Mouse (Mus musculus) CH12.LX (cell line): ENCODE results near the gene Grip1. TPM values are rescaled to one million over a fixed set of nuclear protein-coding genes. Genes with fewer than 3 reads are reported as not detected.

Experiments
- DNase-seq: peaks from one replicate; pipeline ENCODE4 v3.0.0-alpha.2; 2013; ENCODE audit errors: extremely low read depth
- H3K27ac ChIP-seq: 2 replicates; pipeline ENCODE4 v1.5.1; 2012; ENCODE audit warnings: low read depth, mild to moderate bottlenecking, control low read depth, moderate library complexity; ENCODE audit not compliant: insufficient read depth
- H3K27me3 ChIP-seq: replicated peaks from 2 replicates; pipeline ENCODE3; 2012; ENCODE audit warnings: inconsistent platforms
- H3K36me3 ChIP-seq, 2 experiments: replicated peaks in 1 of 2; 2 replicates each; pipeline versions ENCODE3 to v1.6.1; 2012; ENCODE audit warnings: inconsistent platforms in 1 of 2, low read length in 1 of 2, mild to moderate bottlenecking in 1 of 2, mixed read lengths in 1 of 2, moderate library complexity in 1 of 2; ENCODE audit not compliant: control insufficient read depth in 1 of 2, insufficient read depth in 1 of 2
- H3K4me1 ChIP-seq, 2 experiments: 2 replicates each; pipeline ENCODE4 v1.6.1; 2012; ENCODE audit warnings: inconsistent platforms in 1 of 2, moderate library complexity in 1 of 2; ENCODE audit not compliant: insufficient read depth in 2 of 2, control insufficient read depth in 1 of 2
- H3K4me2 ChIP-seq: 2 replicates; pipeline ENCODE4 v1.6.1; 2012; ENCODE audit warnings: low read depth, mild to moderate bottlenecking, control low read depth; ENCODE audit not compliant: poor library complexity, insufficient read depth, severe bottlenecking
- H3K4me3 ChIP-seq, 3 experiments: fragments of 150-350 bp in 1 of 3; sonication (generic) in 1 of 3; replicated peaks in 1 of 3; 2 replicates each; pipeline versions ENCODE3 to v1.5.1; 2011 to 2012; ENCODE audit warnings: low read depth in 2 of 3, low read length in 2 of 3, mild to moderate bottlenecking in 2 of 3, moderate library complexity in 2 of 3, control low read depth in 1 of 3, improper control_type of control experiment in 1 of 3, inconsistent platforms in 1 of 3, mixed read lengths in 1 of 3; ENCODE audit not compliant: poor library complexity in 1 of 3
- H3K79me2 ChIP-seq: replicated peaks from 2 replicates; pipeline ENCODE4 v1.6.1; 2012; ENCODE audit warnings: mild to moderate bottlenecking, moderate library complexity; ENCODE audit not compliant: control insufficient read depth, poor library complexity, insufficient read depth, severe bottlenecking; ENCODE audit errors: extremely low read depth
- H3K9ac ChIP-seq: 2 replicates; pipeline ENCODE4 v1.6.1; 2012; ENCODE audit warnings: low read depth, mild to moderate bottlenecking, control low read depth, moderate library complexity; ENCODE audit not compliant: insufficient read depth
- H3K9me3 ChIP-seq: replicated peaks from 2 replicates; pipeline ENCODE3; 2012; ENCODE audit warnings: low read length, inconsistent platforms, mixed read lengths
- CHD1 ChIP-seq: IDR thresholded peaks from 2 replicates; pipeline ENCODE4 v1.6.1; 2012; ENCODE audit warnings: low read depth, low read length, improper control_type of control experiment, inconsistent platforms
- CHD2 ChIP-seq: IDR thresholded peaks from 2 replicates; pipeline ENCODE4 v1.6.1; 2011; ENCODE audit warnings: low read length, improper control_type of control experiment
- CTCF ChIP-seq, 2 experiments: IDR thresholded peaks in 1 of 2; conservative IDR thresholded peaks in 1 of 2; 2 replicates each; pipeline ENCODE4 v1.5.1; 2011 to 2012; ENCODE audit warnings: low read depth in 2 of 2, low read length in 2 of 2, improper control_type of control experiment in 1 of 2, inconsistent platforms in 1 of 2, mild to moderate bottlenecking in 1 of 2, moderate library complexity in 1 of 2
- GABPA ChIP-seq: IDR thresholded peaks from 2 replicates; pipeline ENCODE4 v1.6.1; 2012; ENCODE audit warnings: low read depth, low read length, improper control_type of control experiment, inconsistent platforms; ENCODE audit not compliant: insufficient replicate concordance
- IRF4 ChIP-seq: IDR thresholded peaks from 2 replicates; pipeline ENCODE4 v1.6.1; 2014; ENCODE audit warnings: low read depth, mild to moderate bottlenecking, inconsistent platforms, low read length, improper control_type of control experiment
- JUN ChIP-seq: IDR thresholded peaks from 2 replicates; pipeline ENCODE4 v1.6.1; 2011; ENCODE audit warnings: low read depth, mild to moderate bottlenecking, low read length, improper control_type of control experiment, moderate library complexity; ENCODE audit not compliant: insufficient read depth
- JUND ChIP-seq: conservative IDR thresholded peaks from 2 replicates; pipeline ENCODE4 v1.6.1; 2011; ENCODE audit warnings: low read depth, low read length, improper control_type of control experiment
- KAT2A ChIP-seq: IDR thresholded peaks from 2 replicates; pipeline ENCODE4 v1.6.1; 2012; ENCODE audit warnings: low read length, improper control_type of control experiment, inconsistent platforms; ENCODE audit not compliant: insufficient replicate concordance
- MAX ChIP-seq: IDR thresholded peaks from 2 replicates; pipeline ENCODE4 v1.6.1; 2011; ENCODE audit warnings: low read length, improper control_type of control experiment
- MEF2A ChIP-seq: IDR thresholded peaks from 2 replicates; pipeline ENCODE4 v1.6.1; 2014; ENCODE audit warnings: low read depth, mild to moderate bottlenecking, inconsistent platforms, low read length, improper control_type of control experiment, borderline replicate concordance
- NELFE ChIP-seq: IDR thresholded peaks from 2 replicates; pipeline ENCODE4 v1.6.1; 2011; ENCODE audit warnings: low read depth, low read length, improper control_type of control experiment
- POLR2A ChIP-seq: IDR thresholded peaks from 2 replicates; pipeline ENCODE4 v1.6.1; 2011; ENCODE audit warnings: low read depth, mild to moderate bottlenecking, improper control_type of control experiment, low read length
- POLR2AphosphoS2 ChIP-seq: IDR thresholded peaks from 2 replicates; pipeline ENCODE4 v1.6.1; 2011; ENCODE audit warnings: low read depth, low read length, improper control_type of control experiment
- RCOR1 ChIP-seq: conservative IDR thresholded peaks from 2 replicates; pipeline ENCODE4 v1.6.1; 2012; ENCODE audit warnings: low read depth, mild to moderate bottlenecking, inconsistent platforms, low read length, improper control_type of control experiment
- TBP ChIP-seq: conservative IDR thresholded peaks from 2 replicates; pipeline ENCODE4 v1.6.1; 2011; ENCODE audit warnings: low read depth, low read length, improper control_type of control experiment
- UBTF ChIP-seq: IDR thresholded peaks from 2 replicates; pipeline ENCODE4 v1.6.1; 2012; ENCODE audit warnings: low read depth, mild to moderate bottlenecking, inconsistent platforms, low read length, improper control_type of control experiment, moderate library complexity
- USF2 ChIP-seq: conservative IDR thresholded peaks from 2 replicates; pipeline ENCODE4 v1.6.1; 2011; ENCODE audit warnings: low read depth, low read length, improper control_type of control experiment
- ZC3H11A ChIP-seq: IDR thresholded peaks from 2 replicates; pipeline ENCODE4 v1.6.1; 2012; ENCODE audit warnings: low read depth, mild to moderate bottlenecking, inconsistent platforms, low read length, improper control_type of control experiment
- dilution Hi-C: fragments of 300-500 bp; cut with MboI; formaldehyde crosslinking; loops from 2 replicates; pipeline ENCODE4 v1.14.3; 2020; ENCODE audit warnings: low sequenced_read_pairs; ENCODE audit not compliant: extremely low pct_unique_long_range_greater_than_20kb, extremely low pct_ligation_motif_present
- in situ Hi-C: fragments of 300-500 bp; cut with MboI; formaldehyde crosslinking; loops from 3 replicates; pipeline ENCODE4 v1.14.3; 2019; ENCODE audit warnings: low sequenced_read_pairs, low pct_ligation_motif_present, low pct_unique_long_range_greater_than_20kb, mixed read lengths
- polyA plus RNA-seq: library from polyadenylated mRNA; unstranded; fragments of >175 nt; gene quantifications from 2 replicates; pipeline ENCODE4 v1.2.1, GENCODE M21; 2012; ENCODE audit warnings: low read depth; ENCODE audit not compliant: insufficient read length
- total RNA-seq, 2 experiments: library from RNA; depleted of rRNA; stranded (reverse); fragments of 300-350 nt in 1 of 2; fragments of >200 nt in 1 of 2; gene quantifications; 2 replicates each; pipeline ENCODE4 v1.2.3; 2012 to 2014

Grip1 gene
- total and polyA plus RNA-seq, 3 experiments: 0.09 to 0.33 (median 0.13) TPM

- Histone ChIP-seq H3K36me3 (peaks cover 0 to 10% of the 10 kb centered on the region in 2 experiments), H3K4me1 (peaks cover 0 to 7% of the 10 kb centered on the region in 2 experiments; a peak in 1 of 4 replicates), H3K9me3 (no peaks in the 10 kb centered on the region), H3K9ac (no peak overlapping the region), H3K4me2 (no peak overlapping the region), H3K79me2 (no peaks in the 10 kb centered on the region), H3K4me3 (no peak overlapping the region), H3K27ac (no peak overlapping the region), H3K27me3 (no peaks in the 10 kb centered on the region)
- no peak for DNase-seq
- TF ChIP-seq MEF2A (no peak), CHD2 (no peak), JUN (no peak), GABPA (no peak), POLR2A (no peak), CTCF (conservative IDR thresholded peaks at IDR 0.05 in 1 of 2, IDR thresholded peaks at IDR 0.05 in 1 of 2; ENCODE audit: low read depth in 2 of 2, low read length in 2 of 2) (no peak), JUND (no peak), MAX (no peak), RCOR1 (no peak), UBTF (no peak), NELFE (no peak)
- in situ Hi-C loops (loop anchor here (25.0 kb wide), 1 partner anchor 478 kb away; no protein-coding TSS in a partner anchor), dilution Hi-C loops (no loop called here)
Observed at GRCm38 (mm10) chr10:120115249-120115648, 661.6 kb downstream of the Grip1 start.

- DNase-seq: no peak
- Histone ChIP-seq H3K9ac (no peak overlapping the region), H3K4me2 (no peak overlapping the region), H3K4me3 (no peak overlapping the region), H3K79me2 (no peaks in the 10 kb centered on the region), H3K36me3 (no peaks in the 10 kb centered on the region), H3K27me3 (no peaks in the 10 kb centered on the region), H3K9me3 (no peaks in the 10 kb centered on the region), H3K4me1 (peaks cover 2 to 4% of the 10 kb centered on the region in 2 experiments; a peak in 3 of 4 replicates), H3K27ac (no peak overlapping the region)
- in situ Hi-C loops (loop anchor here (10.0 to 25.0 kb wide), 3 partner anchors 189 to 486 kb away; no protein-coding TSS in a partner anchor), dilution Hi-C loops (no loop called here)
- no peak for TF ChIP-seq IRF4
- no peak for TF ChIP-seq TBP
- no peak for TF ChIP-seq KAT2A
- TF ChIP-seq USF2: no peak
- TF ChIP-seq ZC3H11A: no peak
- TF ChIP-seq POLR2AphosphoS2: no peak
- no peak for TF ChIP-seq GABPA
- no peak for TF ChIP-seq CHD1
Observed at GRCm38 (mm10) chr10:120123721-120124120, 670.1 kb downstream of the Grip1 start.
